Mouse (Mus musculus): Measurements from ENCODE around the gene Myom1. TPM values are rescaled to one million over a fixed set of nuclear protein-coding genes. Genes with fewer than 3 reads are reported as not detected.

Gene Myom1
- polyA plus RNA-seq, 1 experiment from 2014 or later = 5.7 TPM

- Histone ChIP-seq H3K9ac (no peak overlapping the region), H3K4me2 (no peak overlapping the region), H3K4me1 (ENCODE audit: insufficient read depth) (peaks cover 8% of the 10 kb centered on the region), H3K36me3 (ENCODE audit: insufficient read depth) (peaks cover 40% of the 10 kb centered on the region), H3K27me3 (ENCODE audit: insufficient read depth, low read length) (no peaks in the 10 kb centered on the region), H3K27ac (ENCODE audit: low read depth) (no peak overlapping the region), H3K4me3 (ENCODE audit: low read depth, low read length) (no peak overlapping the region), H3K9me3 (ENCODE audit: low read depth, low read length) (no peaks in the 10 kb centered on the region)
- no peak for ATAC-seq (ENCODE audit: insufficient read depth)
- no peak for TF ChIP-seq CTCF (IDR thresholded peaks at IDR 0.05; ENCODE audit: low read depth)
- DNase-seq = no peak
- 86% methylated on average over 15 of the region's 15 CpGs for WGBS
Measured at GRCm38 (mm10) chr17:70986831-70987660, 15.4 kb upstream of the Myom1 start.

- peaks cover 8% of the 10 kb centered on the region for H3K4me1 ChIP-seq (ENCODE audit: insufficient read depth)
- H3K36me3 ChIP-seq (ENCODE audit: insufficient read depth) = peaks cover 41% of the 10 kb centered on the region
- H3K27me3 ChIP-seq (ENCODE audit: insufficient read depth, low read length) = no peaks in the 10 kb centered on the region
- 0 out of 2 replicates have a peak overlapping the region, but pooled peaks have one; percentile 9 for H3K4me3 ChIP-seq (ENCODE audit: low read depth, low read length)
- H3K27ac ChIP-seq (ENCODE audit: low read depth) = no peak overlapping the region; the same call in 1 of the 2 replicates
- ATAC-seq (ENCODE audit: insufficient read depth) (no peak), DNase-seq (peak; percentile 48)
- H3K9me3 ChIP-seq (ENCODE audit: low read depth, low read length) = no peaks in the 10 kb centered on the region
- WGBS = 66% methylated on average over 12 of the region's 12 CpGs
- no peak overlapping the region for H3K9ac ChIP-seq
- H3K4me2 ChIP-seq = peak overlapping the region; percentile 44
- no peak for TF ChIP-seq CTCF (IDR thresholded peaks at IDR 0.05; ENCODE audit: low read depth)
Measured at GRCm38 (mm10) chr17:70988337-70988767, 14.1 kb upstream of the Myom1 start.

- Histone ChIP-seq H3K4me2 (peak overlapping the region; percentile 66), H3K4me1 (ENCODE audit: insufficient read depth) (peaks cover 12% of the 10 kb centered on the region), H3K4me3 (ENCODE audit: low read depth, low read length) (peak overlapping the region; percentile 71), H3K9ac (peak overlapping the region; percentile 80), H3K27ac (ENCODE audit: low read depth) (peak overlapping the region; percentile 97), H3K36me3 (ENCODE audit: insufficient read depth) (peaks cover 47% of the 10 kb centered on the region), H3K9me3 (ENCODE audit: low read depth, low read length) (no peaks in the 10 kb centered on the region), H3K27me3 (ENCODE audit: insufficient read depth, low read length) (no peaks in the 10 kb centered on the region)
- ATAC-seq (ENCODE audit: insufficient read depth) = no peak
- DNase-seq = no peak
- TF ChIP-seq CTCF (IDR thresholded peaks at IDR 0.05; ENCODE audit: low read depth) = no peak
- WGBS = 38% methylated on average over 8 of the region's 8 CpGs
Measured at GRCm38 (mm10) chr17:70989430-70989829, 13.0 kb upstream of the Myom1 start.

GRCm38 (mm10) chr17:70989991-70990390 is 12.4 kb upstream of the Myom1 start:
- peaks cover 53% of the 10 kb centered on the region for H3K36me3 ChIP-seq (ENCODE audit: insufficient read depth)
- 1% methylated on average over 24 of the region's 24 CpGs for WGBS
- peak; percentile 50 for ATAC-seq (ENCODE audit: insufficient read depth)

GRCm38 (mm10) chr17:70990403-70991303 is 11.8 kb upstream of the Myom1 start:
- TF ChIP-seq CTCF (IDR thresholded peaks at IDR 0.05; ENCODE audit: low read depth) = no peak
- Histone ChIP-seq H3K27me3 (ENCODE audit: insufficient read depth, low read length) (no peaks in the 10 kb centered on the region), H3K9ac (peak overlapping the region; percentile 80), H3K36me3 (ENCODE audit: insufficient read depth) (peaks cover 54% of the 10 kb centered on the region), H3K4me1 (ENCODE audit: insufficient read depth) (peaks cover 12% of the 10 kb centered on the region), H3K27ac (ENCODE audit: low read depth) (peak overlapping the region; percentile 97), H3K4me3 (ENCODE audit: low read depth, low read length) (peak overlapping the region; percentile 71), H3K4me2 (peak overlapping the region; percentile 66), H3K9me3 (ENCODE audit: low read depth, low read length) (no peaks in the 10 kb centered on the region)
- DNase-seq = peak; percentile 93
- WGBS = under 1% methylated on average over 69 of the region's 70 CpGs
- ATAC-seq (ENCODE audit: insufficient read depth) = peak; percentile 88

More at GRCm38 (mm10) chr17:70989991-70990390, 12.4 kb upstream of the Myom1 start:
- H3K4me3 ChIP-seq (ENCODE audit: low read depth, low read length) = peak overlapping the region; percentile 71
- peaks cover 12% of the 10 kb centered on the region for H3K4me1 ChIP-seq (ENCODE audit: insufficient read depth)
- peak overlapping the region; percentile 66 for H3K4me2 ChIP-seq
- H3K27me3 ChIP-seq (ENCODE audit: insufficient read depth, low read length) = no peaks in the 10 kb centered on the region
- peak; percentile 61 for DNase-seq
- H3K9ac ChIP-seq = peak overlapping the region; percentile 80
- no peaks in the 10 kb centered on the region for H3K9me3 ChIP-seq (ENCODE audit: low read depth, low read length)
- peak overlapping the region; percentile 97 for H3K27ac ChIP-seq (ENCODE audit: low read depth)
- TF ChIP-seq CTCF (IDR thresholded peaks at IDR 0.05; ENCODE audit: low read depth) = no peak

GRCm38 (mm10) chr17:70991706-70992625 is 10.5 kb upstream of the Myom1 start:
- H3K4me3 ChIP-seq (ENCODE audit: low read depth, low read length) = no peak overlapping the region
- DNase-seq (peak; percentile 66), ATAC-seq (ENCODE audit: insufficient read depth) (no peak)
- peak; percentile 40 for TF ChIP-seq CTCF (IDR thresholded peaks at IDR 0.05; ENCODE audit: low read depth)
- H3K9ac ChIP-seq = no peak overlapping the region
- H3K4me1 ChIP-seq (ENCODE audit: insufficient read depth) = peaks cover 12% of the 10 kb centered on the region
- WGBS = 69% methylated on average over 16 of the region's 16 CpGs
- H3K27me3 ChIP-seq (ENCODE audit: insufficient read depth, low read length) = no peaks in the 10 kb centered on the region
- H3K36me3 ChIP-seq (ENCODE audit: insufficient read depth) = peaks cover 59% of the 10 kb centered on the region
- H3K27ac ChIP-seq (ENCODE audit: low read depth) = peak overlapping the region; percentile 97
- H3K9me3 ChIP-seq (ENCODE audit: low read depth, low read length) = no peaks in the 10 kb centered on the region
- H3K4me2 ChIP-seq = peak overlapping the region; percentile 66; the same call in 1 of the 2 replicates

Measured in lung, embryonic 14.5 days (tissue).